Mouse (Mus musculus): Measurements from ENCODE around the gene Spns3.

- no peak for TF ChIP-seq CTCF (IDR thresholded peaks at IDR 0.05; ENCODE audit: extremely low read depth, insufficient read length, insufficient replicate concordance, low read depth, low read length)
- no peak for TF ChIP-seq POLR2A (IDR thresholded peaks at IDR 0.05; ENCODE audit: low read depth, low read length)
Measured at GRCm38 (mm10) chr11:72452140-72452665, 98.1 kb downstream of the Spns3 start.
